Mouse (Mus musculus) layer of hippocampus, adult 9-11 months (tissue): ENCODE measurements at regions not wholly inside any gene's neighbourhood (a gene's known extent, or its start where the extent isn't known, plus 50 kb on each side); places are given as distances from the start of the nearest gene placed in this dataset.

Source experiments
- DNase-seq: peaks from one replicate; pipeline ENCODE4 v3.0.0; 2022

- DNase-seq: no peak
Measured at GRCm38 (mm10) chr7:129987713-129988112, 396.1 kb downstream of the Wdr11 start.

DNA sequence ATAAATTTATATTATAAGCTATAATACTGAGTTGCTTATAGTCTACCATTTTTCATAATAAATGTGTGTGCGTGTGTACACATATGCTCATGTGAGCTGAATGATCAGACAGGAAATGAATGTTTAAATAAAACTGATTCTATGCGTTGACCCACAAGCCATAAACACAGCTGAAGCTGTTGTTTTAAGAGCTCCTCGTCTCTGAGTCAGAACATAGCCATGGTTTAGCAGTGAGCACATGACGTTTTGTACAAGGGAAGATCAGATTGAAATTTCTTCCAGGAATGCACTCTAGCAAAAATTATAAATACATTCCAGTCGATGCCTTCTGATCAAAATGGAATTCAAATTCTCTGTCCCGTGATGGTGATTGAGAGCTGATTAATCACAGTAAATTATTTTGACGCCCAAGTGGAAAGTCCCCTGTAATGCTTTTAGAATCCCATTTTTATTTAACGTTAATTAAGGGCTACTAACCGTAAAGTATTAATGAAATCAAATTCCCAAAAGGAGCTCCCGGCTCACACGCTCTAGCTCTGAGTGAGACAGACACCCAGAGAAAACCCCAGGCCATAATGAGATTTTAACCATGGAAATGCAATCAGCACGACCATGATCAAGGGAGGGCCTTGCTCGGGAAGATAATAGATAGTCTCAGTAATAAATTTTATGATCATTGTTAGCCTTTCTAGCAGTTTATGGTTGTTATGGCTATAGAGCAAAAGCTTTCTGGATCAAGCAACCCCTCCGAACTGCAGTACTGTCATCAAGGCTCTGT lies 402.0 kb downstream of the Wdr11 start:
- DNase-seq: no peak

- DNase-seq: no peak
Measured at GRCm38 (mm10) chr7:129995529-129995928, 403.9 kb downstream of the Wdr11 start.

DNA sequence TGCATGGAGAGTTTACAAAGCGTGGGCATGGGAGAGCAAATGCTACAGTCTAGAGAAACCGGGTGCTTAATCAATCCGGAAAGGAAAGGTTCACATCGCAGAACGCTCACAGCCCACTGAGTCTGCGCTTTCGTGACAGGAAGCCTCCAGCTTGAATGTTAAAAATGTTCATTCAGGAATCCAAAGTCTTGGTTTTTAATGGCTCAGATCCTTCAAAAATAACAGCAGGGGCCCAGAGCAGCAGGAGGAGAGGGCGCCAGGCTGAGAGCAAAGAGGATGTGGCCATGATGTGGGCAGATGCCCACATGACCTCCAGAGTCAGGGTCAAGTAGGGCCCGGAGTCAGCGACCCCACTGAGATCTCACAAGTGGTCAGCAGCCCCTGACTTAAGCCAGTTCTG lies 409.4 kb downstream of the Wdr11 start:
- peak; percentile 62 for DNase-seq

DNA sequence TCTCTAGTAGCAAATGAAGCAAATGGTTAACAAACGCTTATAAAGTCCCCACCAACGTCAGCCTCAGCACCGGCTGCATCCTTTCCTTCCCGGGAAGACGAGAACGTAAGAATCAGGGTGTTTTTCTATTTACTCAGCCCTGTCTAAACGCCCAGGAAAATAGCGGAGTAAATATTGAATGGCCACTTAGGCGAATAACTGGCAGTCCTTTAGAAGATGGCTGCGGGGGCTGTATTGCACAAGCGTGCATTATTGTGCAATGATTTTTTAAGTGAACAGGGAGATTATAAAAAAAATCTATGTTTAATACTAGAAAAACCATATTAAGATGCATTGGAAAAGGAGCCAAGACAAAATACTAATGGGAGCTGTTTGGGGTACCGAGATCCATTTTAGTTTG lies 410.3 kb downstream of the Wdr11 start:
- no peak for DNase-seq

- no peak for DNase-seq
Measured at GRCm38 (mm10) chr7:130005406-130005805, 413.7 kb downstream of the Wdr11 start.

GRCm38 (mm10) chr7:130007993-130008583 lies 416.4 kb downstream of the Wdr11 start:
- DNase-seq: no peak

- no peak for DNase-seq
Measured at GRCm38 (mm10) chr7:130008591-130009418, 417.1 kb downstream of the Wdr11 start.

DNA sequence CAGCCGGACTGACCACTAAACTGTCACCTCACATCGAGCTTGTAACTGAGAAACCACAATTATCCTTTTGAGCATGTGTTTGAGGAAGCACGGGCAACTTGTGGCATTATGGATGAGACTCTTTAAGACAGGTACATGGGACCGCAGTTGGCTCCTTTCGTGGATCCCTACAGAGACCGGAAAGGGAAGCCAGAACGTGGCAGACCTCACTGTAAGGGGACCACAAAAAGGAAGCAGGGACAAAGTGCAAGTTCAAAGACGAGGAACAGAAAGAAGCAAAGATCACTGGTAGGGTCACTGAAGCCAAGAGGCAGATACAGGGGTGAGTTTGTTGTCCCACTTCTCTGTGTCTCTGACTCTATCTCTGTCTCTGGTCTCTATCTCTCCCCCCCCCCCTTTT lies 420.4 kb downstream of the Wdr11 start:
- DNase-seq: no peak

DNA sequence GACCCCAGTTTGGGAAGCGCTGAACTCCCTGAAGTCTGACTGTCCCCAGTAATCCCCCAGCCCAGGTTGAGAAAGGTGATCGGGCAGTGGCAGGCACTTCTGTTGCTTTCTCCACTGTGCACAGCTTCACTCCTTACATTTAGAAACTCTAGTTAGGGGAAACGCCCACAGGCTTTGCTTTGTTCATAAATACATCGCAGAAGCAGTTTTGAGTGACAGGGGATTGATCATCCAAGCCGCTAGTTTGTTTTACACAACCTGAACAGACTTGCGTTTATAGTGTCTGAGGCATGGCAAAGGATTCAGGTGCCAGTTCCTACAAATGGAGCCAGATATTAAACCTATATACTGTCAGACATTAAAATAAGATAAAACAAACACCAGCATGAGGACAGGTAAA lies 421.4 kb downstream of the Wdr11 start:
- DNase-seq: no peak

DNA sequence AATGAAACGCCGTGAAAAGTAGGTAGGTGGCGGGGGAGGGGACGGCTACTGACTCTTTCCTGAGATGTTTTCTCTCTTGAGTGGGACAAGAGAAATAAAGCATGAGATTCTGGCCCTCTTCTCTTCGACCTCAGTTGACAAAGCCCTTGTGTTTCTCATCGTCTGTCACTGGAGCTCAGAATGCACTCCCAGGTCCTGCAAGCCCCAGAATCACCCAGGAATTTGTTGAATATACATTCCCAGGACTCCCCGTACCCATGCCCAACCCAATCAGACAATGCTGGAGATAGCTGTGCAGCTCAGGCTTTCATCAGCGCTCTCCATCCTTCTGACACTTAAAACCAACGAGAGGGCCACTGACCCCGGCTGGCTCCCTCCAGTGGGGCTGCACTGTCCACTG lies 422.9 kb downstream of the Wdr11 start:
- no peak for DNase-seq

- no peak for DNase-seq
Measured at GRCm38 (mm10) chr7:130015375-130016014, 423.8 kb downstream of the Wdr11 start.

- DNase-seq: no peak
Measured at GRCm38 (mm10) chr7:130016015-130016874, 424.6 kb downstream of the Wdr11 start.

GRCm38 (mm10) chr7:130018891-130019290 lies 427.2 kb downstream of the Wdr11 start:
- no peak for DNase-seq

GRCm38 (mm10) chr7:130028945-130029344 lies 437.3 kb downstream of the Wdr11 start:
- peak; percentile 14 for DNase-seq

DNA sequence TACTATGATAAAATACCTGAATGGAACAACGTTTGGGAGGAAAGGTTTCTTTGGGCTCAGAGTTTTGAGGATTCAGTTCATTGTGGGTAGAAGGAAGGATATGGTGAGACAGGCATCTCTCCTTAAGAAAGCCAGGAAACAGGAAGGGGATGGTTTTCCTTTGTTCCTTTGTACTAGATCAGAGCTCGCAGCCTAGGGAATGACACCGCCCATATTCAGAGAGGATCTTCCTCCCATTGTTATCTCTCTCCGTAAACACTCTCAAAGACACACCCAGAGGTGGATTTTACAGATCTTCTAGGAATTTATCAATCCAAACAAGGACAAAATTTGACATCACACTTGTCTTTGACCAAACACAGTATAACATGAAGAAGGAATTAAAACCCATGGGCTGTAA lies 439.0 kb downstream of the Wdr11 start:
- DNase-seq: no peak

GRCm38 (mm10) chr7:130036235-130036634 lies 444.6 kb downstream of the Wdr11 start:
- no peak for DNase-seq

DNA sequence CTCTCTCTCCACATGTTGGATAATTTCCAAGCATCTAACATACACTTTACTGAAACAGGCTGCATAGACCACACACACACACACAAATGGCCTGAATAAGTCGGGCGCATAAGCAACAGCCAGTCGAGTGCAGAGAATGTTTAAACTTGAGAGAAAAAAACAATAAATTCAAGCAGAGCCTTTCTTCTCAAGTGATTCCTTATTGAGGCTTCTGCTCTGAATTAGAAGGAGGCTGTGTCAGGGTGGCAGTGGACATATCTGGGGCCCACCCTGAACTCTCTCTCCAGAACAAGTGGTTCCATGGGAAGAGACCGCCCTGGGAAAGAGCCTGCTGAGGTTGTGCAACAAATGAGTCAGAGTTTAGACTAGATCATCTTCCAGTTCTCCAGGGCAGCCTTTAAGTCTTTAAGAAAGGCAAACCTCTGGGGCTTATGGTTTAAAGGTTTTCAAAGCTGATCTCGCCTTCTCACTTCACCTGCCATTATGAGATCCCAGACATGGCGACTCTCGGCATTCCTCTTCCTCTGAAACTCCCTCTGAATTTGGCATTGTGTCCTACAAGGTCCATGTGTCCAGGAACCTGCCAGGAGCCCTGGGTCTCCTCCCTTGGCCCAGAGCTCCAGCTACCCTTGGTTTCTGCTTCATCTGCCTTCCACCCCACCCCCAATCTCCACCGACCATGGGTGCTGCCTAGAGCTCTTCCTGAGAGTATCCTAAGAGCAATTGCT lies 445.3 kb downstream of the Wdr11 start:
- no peak for DNase-seq

- no peak for DNase-seq
Measured at GRCm38 (mm10) chr7:130037573-130037925, 445.9 kb downstream of the Wdr11 start.

DNA sequence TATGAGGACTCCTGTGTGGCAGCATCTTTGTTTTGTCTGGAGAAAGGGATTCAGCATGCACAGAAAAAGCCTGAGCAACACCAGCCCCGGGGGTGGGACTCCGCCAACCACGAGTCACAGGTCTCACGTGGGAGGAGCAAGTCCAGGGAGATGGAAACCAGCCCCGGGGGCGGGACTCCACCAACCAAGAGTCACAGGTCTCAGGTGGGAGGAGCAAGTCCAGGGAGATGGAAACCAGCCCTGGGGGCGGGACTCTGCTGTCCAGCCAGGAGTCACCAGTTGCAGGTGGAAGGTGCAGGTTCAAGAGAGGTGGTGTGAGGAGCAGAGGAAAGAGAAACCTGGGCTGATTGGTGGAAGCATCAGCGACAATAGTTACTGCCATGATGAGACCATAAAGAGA lies 448.9 kb downstream of the Wdr11 start:
- DNase-seq: no peak

DNA sequence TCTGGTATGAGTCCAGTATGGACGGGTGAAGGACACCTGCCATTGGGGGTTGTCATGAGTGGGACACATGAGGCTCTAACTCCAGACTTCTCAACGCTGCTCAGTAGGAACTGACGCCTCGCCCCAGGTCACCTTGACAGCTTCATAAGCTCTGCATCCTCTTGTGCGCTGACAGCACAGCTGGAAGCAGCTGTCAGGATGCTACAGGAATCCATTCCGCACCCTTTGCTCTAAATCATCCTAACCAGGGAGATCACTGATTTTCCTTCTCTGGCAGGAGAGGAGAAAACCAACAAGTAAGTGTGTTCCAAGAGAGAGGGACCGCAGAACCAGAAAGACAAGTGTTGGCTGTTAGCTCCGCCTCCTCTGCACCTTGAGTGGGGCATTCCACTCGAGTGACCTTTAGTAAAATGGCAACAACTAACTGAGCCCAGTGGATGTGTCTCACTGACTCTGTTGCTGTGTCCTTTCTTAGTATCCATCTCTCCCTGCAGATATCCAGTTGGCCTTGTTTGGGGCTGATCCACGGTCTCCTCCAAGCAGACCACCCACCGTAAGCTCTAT lies 449.8 kb downstream of the Wdr11 start:
- no peak for DNase-seq
